Mouse (Mus musculus): ENCODE measurements around the gene Slc18a3.

Gene Slc18a3

GRCm38 (mm10) chr14:32452552-32452951, 12.1 kb downstream of the Slc18a3 start:
- DNase-seq = no peak

- no peak for DNase-seq
Observed at GRCm38 (mm10) chr14:32446989-32447388, 17.7 kb downstream of the Slc18a3 start.

GRCm38 (mm10) chr14:32443446-32443845, 21.2 kb downstream of the Slc18a3 start:
- DNase-seq = no peak

- DNase-seq = no peak
Observed at GRCm38 (mm10) chr14:32439744-32440143, 24.9 kb downstream of the Slc18a3 start.

- no peak for DNase-seq
Observed at GRCm38 (mm10) chr14:32439316-32439715, 25.3 kb downstream of the Slc18a3 start.

- DNase-seq = no peak
Observed at GRCm38 (mm10) chr14:32437352-32437793, 27.3 kb downstream of the Slc18a3 start.

- DNase-seq = no peak
Observed at GRCm38 (mm10) chr14:32429030-32429602, 35.5 kb downstream of the Slc18a3 start.

GRCm38 (mm10) chr14:32423946-32424345, 40.7 kb downstream of the Slc18a3 start:
- no peak for DNase-seq

GRCm38 (mm10) chr14:32418747-32419146, 45.9 kb downstream of the Slc18a3 start:
- DNase-seq = no peak

All from thymus, adult 18-20 months (tissue).